Mouse (Mus musculus) left cerebral cortex, postnatal 25 days (tissue): ENCODE data around the gene Scgb1a1. TPM values are rescaled to one million over a fixed set of nuclear protein-coding genes. Genes with fewer than 3 reads are reported as not detected.

Source experiments
- DNase-seq, 2 experiments: peaks; one replicate each; pipeline ENCODE4 v3.0.0; 2022; ENCODE audit warnings: low spot score in 2 of 2, mixed read lengths in 1 of 2
- intact Hi-C: fragments of 180-260 bp; cut with DNase I; formaldehyde crosslinking; loops from one replicate; pipeline ENCODE4 v1.15.1; 2025
- total RNA-seq, 2 experiments: library from RNA; stranded (reverse); gene quantifications; 2 replicates each; pipeline ENCODE4 v1.2.3; 2021

The Scgb1a1 gene
- total RNA-seq, 2 experiments from 2014 or later: not detected

DNA sequence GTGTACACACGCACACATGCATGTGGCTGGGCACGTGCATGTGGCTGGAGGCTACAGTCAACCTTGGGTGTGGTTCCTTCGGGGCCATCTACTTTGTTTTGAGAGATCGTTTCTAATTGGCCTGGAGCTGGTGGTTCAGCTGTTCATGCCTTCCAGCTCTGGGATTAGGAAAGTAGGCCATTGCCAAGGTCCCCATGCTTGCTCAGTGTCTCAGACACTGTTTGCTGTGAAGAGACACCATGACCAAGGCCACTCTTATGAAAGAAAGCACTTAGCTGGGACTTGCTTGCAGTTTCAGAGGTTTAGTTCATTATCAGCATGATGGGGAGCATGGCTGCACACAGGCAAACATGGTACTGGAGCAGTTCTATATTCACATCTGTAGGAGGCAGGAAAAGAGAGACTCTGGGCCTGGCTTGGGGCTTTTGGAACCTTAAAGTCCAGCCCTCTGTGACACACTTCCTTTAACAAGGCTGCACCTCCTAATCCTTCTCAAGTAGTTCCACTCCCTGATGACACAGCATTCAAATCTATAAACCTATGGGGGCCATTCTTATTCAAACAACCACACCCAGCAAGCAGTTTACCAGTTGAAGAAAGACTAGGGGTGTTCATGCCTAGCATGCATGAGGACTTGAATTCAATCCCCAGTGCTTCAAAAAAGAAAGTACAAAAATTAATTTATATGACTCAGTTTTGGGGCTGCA, 38.6 kb downstream of the Scgb1a1 start:
- DNase-seq: no peak
- intact Hi-C loops: loop anchor here (5.0 kb wide), 1 partner anchor 47 kb away; no protein-coding TSS in a partner anchor

DNA sequence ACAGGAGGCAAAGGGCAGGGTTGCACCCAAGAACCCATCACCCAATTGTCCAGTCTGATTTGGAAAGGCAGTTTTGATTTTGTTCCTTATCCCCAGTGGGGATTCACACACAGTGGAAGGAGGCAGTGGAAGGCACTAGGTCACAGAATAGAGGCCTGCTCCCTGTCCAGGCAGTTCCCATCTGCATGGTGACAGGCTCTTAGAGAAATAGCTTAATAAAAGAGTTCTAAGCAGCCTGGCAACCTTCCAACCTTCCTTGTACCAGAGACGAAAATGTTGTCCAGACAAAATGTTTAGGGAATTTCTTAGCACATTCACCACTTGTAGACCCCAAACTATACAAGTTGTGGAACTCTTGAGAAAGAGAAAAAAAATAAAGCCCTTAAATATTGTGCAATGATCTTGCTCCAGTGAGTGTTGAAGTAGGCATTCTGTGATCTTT, 39.8 kb downstream of the Scgb1a1 start:
- no peak for DNase-seq
- intact Hi-C loops: loop anchor here (5.0 kb wide), 1 partner anchor 46 kb away; no protein-coding TSS in a partner anchor

GRCm38 (mm10) chr19:9047207-9047945, 40.4 kb downstream of the Scgb1a1 start:
- DNase-seq: no peak
- intact Hi-C loops: loop anchor here (5.0 kb wide), 1 partner anchor 45 kb away; no protein-coding TSS in a partner anchor

GRCm38 (mm10) chr19:9044291-9044690, 43.5 kb downstream of the Scgb1a1 start:
- DNase-seq: no peak
- intact Hi-C loops: no loop called here

GRCm38 (mm10) chr19:9043123-9043522, 44.6 kb downstream of the Scgb1a1 start:
- intact Hi-C loops: no loop called here
- no peak for DNase-seq

DNA sequence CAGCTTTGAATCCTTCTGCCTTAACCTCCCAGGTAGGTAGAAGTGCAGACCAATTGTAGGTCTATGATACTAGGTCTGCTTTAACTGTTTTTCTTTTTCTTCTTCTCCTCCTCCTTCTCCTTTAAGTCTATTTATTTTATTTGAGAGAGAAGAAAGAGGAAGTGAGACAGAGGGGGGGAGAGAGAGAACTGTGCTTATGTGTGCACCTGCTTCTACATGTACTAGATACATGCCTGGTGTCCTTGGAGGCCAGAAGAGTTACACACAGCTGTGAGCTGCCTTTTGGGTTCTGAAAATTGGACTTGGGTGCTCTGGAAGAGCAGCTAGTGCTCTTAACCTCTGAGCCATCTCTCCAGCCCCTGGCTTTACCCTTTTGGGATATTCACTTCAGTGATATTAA, 46.7 kb downstream of the Scgb1a1 start:
- intact Hi-C loops: no loop called here
- no peak for DNase-seq

DNA sequence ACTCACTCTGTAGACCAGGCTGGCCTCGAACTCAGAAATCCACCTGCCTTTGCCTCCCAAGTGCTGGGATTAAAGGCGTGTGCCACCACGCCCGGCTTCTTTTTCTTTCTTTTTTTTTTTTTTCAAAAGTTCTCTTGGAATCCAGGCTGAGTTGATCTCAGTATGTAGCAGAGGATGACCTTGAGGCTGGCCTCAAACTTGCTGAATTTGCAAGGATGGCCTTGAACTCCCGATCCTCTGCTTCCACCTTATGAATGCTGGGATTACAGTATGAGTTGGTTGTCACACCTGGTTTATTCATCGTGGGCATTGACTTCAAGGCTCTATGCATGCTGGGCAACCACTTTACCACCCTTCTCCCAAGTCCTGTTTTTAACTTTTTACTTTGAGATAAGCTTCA, 47.1 kb downstream of the Scgb1a1 start:
- no peak for DNase-seq
- intact Hi-C loops: no loop called here

DNA sequence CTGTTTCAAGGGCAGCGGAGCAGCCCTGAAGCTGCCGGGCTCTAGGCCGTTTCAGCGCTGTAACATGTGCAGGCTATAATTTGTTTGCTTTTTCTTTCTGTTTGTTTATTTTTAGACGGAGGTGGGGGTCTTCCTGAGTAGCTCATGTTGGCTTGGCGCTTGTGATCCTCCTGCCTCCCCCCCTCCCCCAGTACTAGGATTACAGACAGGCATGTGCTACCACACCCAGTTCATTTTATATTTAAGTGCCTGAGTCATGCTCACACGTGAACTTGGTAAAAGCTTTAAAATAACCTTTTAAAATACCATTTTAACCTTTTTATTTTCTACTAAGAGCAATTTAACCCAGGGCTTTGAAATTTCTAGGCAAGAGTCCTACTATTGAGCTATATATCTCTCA, 47.8 kb downstream of the Scgb1a1 start:
- intact Hi-C loops: no loop called here
- DNase-seq: no peak

DNA sequence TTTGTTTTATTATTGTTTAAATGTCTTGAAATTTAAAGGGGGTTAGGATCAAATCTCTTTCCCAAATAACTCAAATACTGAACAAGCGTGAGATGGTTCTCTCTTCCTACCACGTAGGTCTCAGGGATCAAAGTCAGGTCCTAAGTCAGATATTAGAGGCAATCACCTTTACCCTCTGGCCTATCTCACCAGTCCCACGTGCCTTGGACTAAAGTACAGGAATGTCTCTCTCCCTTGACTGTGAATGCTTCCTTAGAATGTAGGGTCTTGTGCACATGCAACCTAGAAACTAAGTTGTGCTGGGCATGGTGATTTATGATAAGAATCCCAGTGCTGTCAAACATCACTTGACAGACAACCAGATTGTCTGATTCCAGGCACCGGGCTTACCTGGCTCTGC, 48.5 kb downstream of the Scgb1a1 start:
- intact Hi-C loops: no loop called here

DNA sequence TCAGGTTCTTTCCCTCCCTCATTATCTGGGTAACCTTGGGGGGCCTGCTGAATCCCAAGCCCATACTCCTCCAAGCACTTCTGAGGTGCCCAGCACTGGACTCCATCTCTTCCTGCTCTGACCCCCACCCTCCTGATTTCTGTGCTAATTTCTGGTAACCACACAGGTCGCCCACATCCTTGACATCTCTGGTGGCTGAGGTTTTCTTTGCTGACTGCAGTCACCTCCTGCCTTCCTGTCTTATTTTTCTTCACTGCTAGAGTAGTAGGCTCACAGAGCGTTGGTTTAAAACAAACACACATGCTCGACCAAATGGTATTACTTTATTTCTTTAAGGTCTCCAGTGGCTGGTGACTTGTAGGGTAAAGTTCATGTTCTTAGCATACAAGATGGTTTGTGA, 49.6 kb downstream of the Scgb1a1 start:
- no peak for DNase-seq
- intact Hi-C loops: no loop called here

More for the DNA sequence above, 48.5 kb downstream of the Scgb1a1 start:
- no peak for DNase-seq

- intact Hi-C loops: no loop called here
- DNase-seq: no peak
Measured at GRCm38 (mm10) chr19:9035101-9035500, 52.7 kb downstream of the Scgb1a1 start.

- no peak for DNase-seq
- intact Hi-C loops: no loop called here
Measured at GRCm38 (mm10) chr19:9034480-9034879, 53.3 kb downstream of the Scgb1a1 start.

Other genes starting within 250 kb of the Scgb1a1 start
- 100 to 1,000 TPM; 201 to 223 TPM for gene Gng3, start 248.8 kb downstream of the Scgb1a1 start, total RNA-seq
- gene Lrrn4cl, start 237.2 kb downstream of the Scgb1a1 start, total RNA-seq: under 1 TPM; 0.92 to 0.96 TPM
- gene Ubxn1, start 216.5 kb downstream of the Scgb1a1 start, total RNA-seq: 10 to 100 TPM; 91.0 to 94.1 TPM
- gene Uqcc3, start 207.0 kb downstream of the Scgb1a1 start, total RNA-seq: 10 to 100 TPM; 32.3 to 35.6 TPM
- 1 to 10 TPM; 5.4 to 7.2 TPM for gene Lbhd1, start 204.2 kb downstream of the Scgb1a1 start, total RNA-seq
- gene Gm49403, start 204.0 kb downstream of the Scgb1a1 start, total RNA-seq: not detected
- 10 to 100 TPM; 21.4 to 23.9 TPM for gene 1810009A15Rik, start 199.1 kb downstream of the Scgb1a1 start, total RNA-seq
- gene Gm49416, start 199.0 kb downstream of the Scgb1a1 start, total RNA-seq: 1 to 10 TPM; 2.4 to 3.3 TPM
- 10 to 100 TPM; 22.6 to 24.3 TPM for gene Ints5, start 195.0 kb downstream of the Scgb1a1 start, total RNA-seq
- gene Ganab, start 189.9 kb downstream of the Scgb1a1 start, total RNA-seq: 100 to 1,000 TPM in 1 of 2 experiments, 10 to 100 TPM in 1; 98.5 to 102 TPM
- gene B3gat3, start 167.6 kb downstream of the Scgb1a1 start, total RNA-seq: 100 to 1,000 TPM; 151 to 163 TPM
- gene Rom1, start 158.6 kb downstream of the Scgb1a1 start, total RNA-seq: 1 to 10 TPM; 5.7 TPM
- 1 to 10 TPM; 8.2 to 8.4 TPM for gene Eml3, start 158.4 kb downstream of the Scgb1a1 start, total RNA-seq
- gene Mta2, start 146.1 kb downstream of the Scgb1a1 start, total RNA-seq: 10 to 100 TPM; 46.0 to 46.9 TPM
- gene Tut1, start 134.1 kb downstream of the Scgb1a1 start, total RNA-seq: 10 to 100 TPM; 18.7 to 20.1 TPM
- gene Eef1g, start 120.9 kb downstream of the Scgb1a1 start, total RNA-seq: 100 to 1,000 TPM; 203 to 212 TPM
- 10 to 100 TPM; 20.2 to 21.0 TPM for gene Ahnak, start 98.7 kb downstream of the Scgb1a1 start, total RNA-seq
- 100 to 1,000 TPM; 124 to 126 TPM for gene Asrgl1, start 47.7 kb upstream of the Scgb1a1 start, total RNA-seq